Comparison of ENCODE assay signal across 7 mouse cellular contexts in the genomic region with DNA sequence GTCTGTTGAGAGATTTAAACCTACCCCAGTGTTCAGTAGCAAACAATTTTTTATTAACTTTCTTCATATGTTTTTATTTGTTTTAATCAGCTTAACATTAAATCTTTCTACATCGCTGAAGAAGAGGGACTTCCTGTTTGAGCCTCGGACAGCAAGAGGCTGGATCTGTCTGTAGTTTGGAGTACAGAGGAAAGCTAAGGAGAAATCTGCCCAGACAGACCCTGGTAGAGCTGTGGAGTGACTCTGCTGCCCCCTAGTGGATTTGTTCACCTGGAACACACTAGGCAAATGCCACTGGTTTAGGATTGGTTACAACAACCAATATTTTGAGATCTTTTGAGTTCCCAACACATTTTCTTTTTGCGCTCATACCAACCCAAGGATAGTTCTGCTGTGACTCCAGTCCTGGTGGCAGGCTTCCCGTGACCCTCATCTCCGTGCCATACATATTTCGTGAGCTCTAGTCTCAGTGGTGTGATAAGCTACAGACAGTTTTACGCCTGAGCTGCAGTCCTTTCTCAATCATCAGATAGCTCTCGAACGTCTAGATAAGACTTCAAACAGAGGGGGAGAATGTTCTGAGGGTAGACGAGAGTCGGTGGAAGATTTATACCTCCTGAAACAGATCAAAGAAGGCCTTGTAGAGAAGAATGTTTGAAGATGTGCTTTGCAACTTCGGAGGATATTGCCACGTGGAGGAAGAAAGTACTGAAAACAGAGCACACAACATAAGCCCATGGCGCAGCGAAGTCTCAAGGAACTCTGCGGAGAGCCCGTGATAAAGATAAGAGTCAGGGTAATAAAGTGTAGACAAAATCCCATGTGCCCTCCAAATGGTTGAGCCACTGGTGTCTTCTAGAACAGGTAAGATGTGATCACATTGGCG.
DNase-seq lines count a peak whose midpoint lies in the region; ATAC-seq and TF ChIP-seq lines count a peak whose summit lies in the region.

No protein-coding gene starts in this region.

- no peaks in the 10 kb centered on the region for H3K36me3 ChIP-seq in intestine, postnatal 0 days (ENCODE audit: control insufficient read depth, insufficient read depth)
- no peaks in the 10 kb centered on the region for H3K36me3 ChIP-seq in midbrain, embryonic 11.5 days (ENCODE audit: control insufficient read depth, insufficient read depth, low read length)

- ATAC-seq in granulocyte monocyte progenitor cell, adult 5-6 weeks (replicated peaks; ENCODE audit: poor library complexity, severe bottlenecking) = peak; percentile 81
- peak; percentile 78 for ATAC-seq in intestine, postnatal 0 days
- peak; percentile 91 for ATAC-seq in midbrain, embryonic 11.5 days (ENCODE audit: low FRiP score)

- H3K27ac ChIP-seq in intestine, postnatal 0 days (ENCODE audit: low read depth, low read length) = no peak overlapping the region
- no peak overlapping the region for H3K27ac ChIP-seq in midbrain, embryonic 11.5 days (ENCODE audit: low read depth, low read length)

- no peaks in the 10 kb centered on the region for H3K27me3 ChIP-seq in intestine, postnatal 0 days (replicated peaks; ENCODE audit: control insufficient read depth, insufficient read depth, low read length)
- no peaks in the 10 kb centered on the region for H3K27me3 ChIP-seq in midbrain, embryonic 11.5 days (ENCODE audit: control insufficient read depth, insufficient read depth, low read length)

- peak; percentile 98 for TF ChIP-seq CTCF in intestine, postnatal 0 days (IDR thresholded peaks at IDR 0.05; ENCODE audit: low read depth)

- H3K4me2 ChIP-seq in intestine, postnatal 0 days (replicated peaks; ENCODE audit: low read depth) = peak overlapping the region; percentile 51
- no peak overlapping the region for H3K4me2 ChIP-seq in midbrain, embryonic 11.5 days

- no peaks in the 10 kb centered on the region for H3K4me1 ChIP-seq in intestine, postnatal 0 days (replicated peaks; ENCODE audit: control insufficient read depth, insufficient read depth, low read length)
- H3K4me1 ChIP-seq in midbrain, embryonic 11.5 days (ENCODE audit: control insufficient read depth, insufficient read depth, low read length) = no peaks in the 10 kb centered on the region

- H3K9ac ChIP-seq in intestine, postnatal 0 days (ENCODE audit: low read depth, low read length) = peak overlapping the region; percentile 11; the same call in 1 of the 2 replicates
- H3K9ac ChIP-seq in midbrain, embryonic 11.5 days (ENCODE audit: low read length) = no peak overlapping the region

- 0 out of 2 replicates have a peak overlapping the region, but pooled peaks have one; percentile 2 for H3K4me3 ChIP-seq in intestine, postnatal 0 days (ENCODE audit: low read depth, low read length)
- no peak overlapping the region for H3K4me3 ChIP-seq in midbrain, embryonic 11.5 days (ENCODE audit: low read depth, low read length)

- 12% methylated on average over 18 of the region's 18 CpGs for WGBS in intestine, postnatal 0 days
- 55% methylated on average over 18 of the region's 18 CpGs for WGBS in midbrain, embryonic 11.5 days

- no peaks in the 10 kb centered on the region for H3K9me3 ChIP-seq in intestine, postnatal 0 days (ENCODE audit: control insufficient read depth)
- no peaks in the 10 kb centered on the region for H3K9me3 ChIP-seq in midbrain, embryonic 11.5 days (ENCODE audit: control insufficient read depth, low read length)

- intact Hi-C loops in left cerebral cortex, postnatal 36 days (cut with DNase I) = loop anchor here (2.0 to 5.0 kb wide), 3 partner anchors 128 to 630 kb away; no protein-coding TSS in a partner anchor

- peak; percentile 62 for DNase-seq in adrenal gland, adult 8-10 months
- DNase-seq in embryo, embryonic 9.5 days (ENCODE audit: extremely low spot score) = peak; percentile 86
- peak; percentile 71 to 83 for DNase-seq in left cerebral cortex, postnatal 36 days (ENCODE audit: low spot score in 2 of 2)
- DNase-seq in midbrain, embryonic 11.5 days (ENCODE audit: low spot score, missing footprints) = peak; percentile 97
- peak; percentile 75 for DNase-seq in skeletal muscle tissue, adult 2 months (ENCODE audit: low read depth, low spot score)
